Mouse (Mus musculus): ENCODE results near the gene Dap.

Gene Dap

GRCm38 (mm10) chr15:31302293-31302990, 78.3 kb downstream of the Dap start:
- DNase-seq (ENCODE audit: low read depth), result peak; percentile 33

- DNase-seq (ENCODE audit: low read depth), result no peak
Measured at GRCm38 (mm10) chr15:31304302-31304701, 80.2 kb downstream of the Dap start.

- no peak for DNase-seq (ENCODE audit: low read depth)
Measured at GRCm38 (mm10) chr15:31305181-31305580, 81.1 kb downstream of the Dap start.

DNA sequence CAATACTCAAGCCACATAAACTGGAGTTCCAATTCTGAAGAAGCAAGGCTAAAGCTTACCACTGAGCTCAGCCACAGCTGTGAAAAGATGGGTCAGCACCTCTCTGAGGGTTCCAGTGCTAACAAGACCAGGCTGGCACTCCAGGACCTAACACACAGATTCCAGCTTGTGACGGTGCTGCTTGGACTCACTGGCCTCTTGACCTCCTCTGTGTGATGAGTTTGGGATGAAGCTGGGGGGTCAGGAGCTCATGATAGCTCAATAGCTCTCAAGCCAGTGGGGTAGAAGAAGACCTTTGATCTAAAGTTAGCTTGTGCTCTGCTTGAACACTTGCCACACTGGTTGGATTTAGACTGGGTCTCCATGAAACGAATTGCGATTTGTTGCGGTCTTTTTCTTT, 82.6 kb downstream of the Dap start:
- DNase-seq (ENCODE audit: low read depth), result no peak

DNA sequence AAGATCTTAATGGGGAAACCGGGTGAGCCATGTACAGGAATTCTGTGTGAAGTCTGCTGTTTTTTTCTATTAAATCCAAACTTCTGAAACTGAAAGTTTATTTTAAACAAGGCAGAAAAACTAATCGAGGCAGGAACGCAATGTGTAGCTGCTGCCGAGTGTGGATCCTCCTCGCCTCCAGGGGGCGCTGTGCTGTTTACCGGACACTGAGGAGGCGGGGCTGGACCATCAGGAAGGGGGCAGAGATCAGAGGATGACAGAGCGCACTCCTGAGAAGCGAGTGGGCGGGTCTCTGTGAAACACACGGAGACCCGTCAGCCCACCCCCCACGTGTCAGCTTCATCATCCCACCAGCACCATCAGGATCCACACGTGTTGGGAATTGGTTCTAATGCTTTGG, 85.4 kb downstream of the Dap start:
- DNase-seq (ENCODE audit: low read depth), result no peak

GRCm38 (mm10) chr15:31312001-31312400, 87.9 kb downstream of the Dap start:
- no peak for DNase-seq (ENCODE audit: low read depth)

DNA sequence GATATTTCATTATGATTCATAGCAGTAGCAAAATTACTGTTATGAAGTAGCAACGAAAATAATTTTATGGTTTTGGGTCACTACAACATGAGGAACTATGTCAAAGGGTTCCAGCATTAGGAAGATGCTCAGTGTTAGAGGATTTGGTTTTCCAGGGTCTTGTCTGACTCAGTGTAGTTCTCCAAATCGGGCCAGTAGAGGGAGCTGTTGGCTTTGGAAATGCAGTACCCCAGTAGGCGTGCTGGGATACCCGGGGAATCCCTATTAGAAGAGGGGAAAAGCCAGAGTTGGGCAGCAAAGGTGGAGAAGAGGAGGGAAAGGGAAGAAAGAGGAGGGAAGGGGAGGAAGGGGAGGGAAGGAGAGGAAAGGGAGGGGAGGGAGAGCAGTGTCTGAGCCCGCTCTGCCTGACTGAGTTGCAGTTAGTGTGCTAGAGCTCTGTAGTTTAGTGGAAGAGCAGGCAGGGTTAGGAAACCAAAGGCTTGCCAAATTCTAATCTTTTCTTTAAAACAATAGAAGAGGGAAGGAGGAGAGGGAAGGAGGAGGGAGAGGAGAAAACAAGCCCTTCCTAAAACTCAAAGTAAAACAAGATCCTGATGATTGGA, 91.6 kb downstream of the Dap start:
- DNase-seq (ENCODE audit: low read depth), result peak; percentile 47

GRCm38 (mm10) chr15:31317056-31317805, 93.1 kb downstream of the Dap start:
- DNase-seq (ENCODE audit: low read depth), result no peak

DNA sequence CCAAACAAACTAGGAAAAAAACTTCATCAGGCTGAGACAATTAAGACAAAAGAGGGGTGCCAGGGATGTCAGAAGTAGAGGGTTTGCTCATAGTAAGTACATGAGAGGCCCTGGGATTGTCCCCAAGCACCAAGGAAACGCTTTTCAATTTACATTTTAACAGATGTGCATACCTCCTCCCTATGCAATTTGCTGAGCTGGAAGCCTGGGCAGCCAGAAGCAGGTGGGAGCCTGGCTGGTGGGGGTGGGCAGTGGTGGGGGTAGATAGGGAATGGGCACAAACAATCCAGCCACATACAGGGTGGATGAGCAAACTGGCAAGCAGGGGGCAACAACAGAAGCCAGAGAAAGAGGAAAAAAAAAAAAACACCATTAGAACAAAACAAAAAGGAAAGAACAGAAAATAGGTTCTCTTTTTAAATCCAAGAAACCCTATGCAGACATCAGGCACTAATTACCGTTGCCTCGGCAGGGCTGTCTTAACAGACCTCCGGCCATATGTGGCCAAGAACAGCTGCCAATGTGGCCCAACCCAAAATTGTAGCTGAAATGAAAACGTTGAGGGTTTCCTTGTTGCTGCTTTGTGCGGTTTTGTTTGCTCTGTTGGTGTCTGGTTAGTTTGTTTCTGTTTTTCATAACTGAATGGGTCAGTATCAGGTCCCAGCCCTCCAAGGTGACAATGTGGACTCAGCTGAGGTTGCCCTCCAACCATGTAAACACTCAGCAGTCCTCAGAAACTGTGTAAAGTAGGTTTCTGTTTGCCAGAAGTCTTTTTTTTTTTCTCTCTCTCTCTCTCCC, 94.2 kb downstream of the Dap start:
- no peak for DNase-seq (ENCODE audit: low read depth)

DNA sequence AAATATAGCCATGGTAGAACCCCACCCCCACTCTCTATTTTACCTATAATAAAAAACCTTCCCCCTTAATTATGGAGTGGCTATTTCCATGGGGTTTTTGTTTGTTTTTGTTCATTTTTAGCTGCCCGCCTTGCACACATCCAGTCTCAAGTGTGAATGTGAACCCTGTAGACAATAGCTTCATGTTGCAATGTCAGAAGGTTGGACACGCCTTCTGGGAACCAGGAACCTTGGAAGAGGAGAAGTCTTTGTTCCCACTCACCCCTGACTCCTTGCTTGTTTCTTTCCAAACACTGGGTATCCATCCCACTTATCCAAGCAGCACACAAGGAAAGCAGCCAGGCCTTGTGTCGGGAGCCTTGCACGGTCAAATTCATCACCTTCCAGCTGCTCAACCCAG, 94.9 kb downstream of the Dap start:
- no peak for DNase-seq (ENCODE audit: low read depth)

DNA sequence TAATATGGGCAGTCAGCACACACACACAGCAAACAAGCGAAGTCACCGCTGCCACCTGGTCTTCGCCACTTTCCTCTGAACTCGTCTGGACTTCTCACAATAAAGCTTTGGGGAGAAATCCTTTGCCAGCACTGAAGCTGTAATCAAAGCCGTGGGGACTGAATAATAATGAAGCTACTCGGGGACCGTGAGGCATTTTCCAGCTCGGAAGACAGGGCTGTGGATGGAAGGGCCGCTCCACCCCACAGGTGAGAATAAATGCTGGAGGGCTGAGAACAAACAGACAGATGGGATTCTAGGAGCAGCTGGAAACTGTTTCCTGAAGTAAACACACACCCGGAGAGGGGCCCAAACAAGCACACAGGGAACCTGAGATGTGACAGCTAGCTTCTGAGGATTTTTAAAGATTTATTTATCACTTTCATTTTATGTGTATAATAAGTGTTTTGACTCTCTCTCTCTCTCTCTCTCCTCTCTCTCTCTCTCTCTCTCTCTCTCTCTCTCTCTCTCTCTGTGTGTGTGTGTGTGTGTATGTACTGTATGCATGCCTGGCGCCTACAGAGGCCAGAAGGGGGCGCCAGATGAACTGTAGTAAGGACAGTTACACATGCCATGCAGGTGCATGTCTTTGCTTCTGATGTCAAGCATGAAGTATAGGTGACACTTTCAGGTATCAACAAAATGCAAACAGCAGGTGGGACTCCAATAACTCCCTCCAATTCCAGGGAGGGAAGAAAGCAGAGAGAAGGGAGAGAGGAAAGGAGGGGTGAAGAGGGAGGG, 96.7 kb downstream of the Dap start:
- no peak for DNase-seq (ENCODE audit: low read depth)

- DNase-seq (ENCODE audit: low read depth), result no peak
Measured at GRCm38 (mm10) chr15:31323684-31324083, 99.6 kb downstream of the Dap start.
